ENCODE assay signal across 8 mouse cellular contexts in the genomic region with DNA sequence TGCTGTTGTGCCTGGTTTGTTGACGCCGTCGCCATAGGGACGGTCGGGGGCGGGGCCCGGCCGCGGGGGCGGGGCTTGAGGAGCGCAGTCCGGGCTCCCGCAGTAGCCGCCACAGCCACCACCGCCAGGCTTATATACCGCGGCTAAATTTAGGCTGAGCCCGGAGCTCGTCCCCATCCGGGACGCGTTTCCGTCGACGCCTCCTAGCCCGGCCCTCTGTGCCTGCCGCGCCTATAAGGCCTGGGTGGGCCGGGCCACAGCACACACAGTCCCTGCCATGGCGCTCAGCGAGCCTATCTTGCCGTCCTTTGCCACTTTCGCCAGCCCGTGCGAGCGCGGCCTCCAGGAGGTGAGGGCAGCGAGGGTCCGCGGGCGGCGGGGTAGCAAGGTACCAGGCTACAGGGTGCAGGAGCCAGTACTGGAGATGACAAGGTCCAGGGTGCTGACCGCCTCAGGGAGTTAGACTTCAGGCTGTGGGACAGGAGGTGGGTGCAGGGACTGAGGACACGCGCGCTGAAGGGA. TPM values are rescaled to one million over a fixed set of nuclear protein-coding genes. Genes with fewer than 3 reads are reported as not detected.
DNase-seq lines count a peak whose midpoint lies in the region; ATAC-seq lines count a peak whose summit lies in the region.

Klf2 (plus strand) TSS at position 233 of the 522 bp plus-strand sequence.

- WGBS in hindbrain, embryonic 14.5 days = under 1% methylated on average over 46 of the region's 46 CpGs

- no peaks in the 10 kb centered on the region for H3K9me3 ChIP-seq in hindbrain, embryonic 14.5 days (ENCODE audit: control insufficient read depth, low read length)

- peak; percentile 99 for DNase-seq in WW6 (ENCODE audit: low read depth, low spot score)
- DNase-seq in cerebellum, postnatal 36 days = peak; percentile 63 to 71
- DNase-seq in frontal cortex, postnatal 36 days (ENCODE audit: low spot score in 2 of 2) = peak; percentile 76 to 86
- DNase-seq in hindbrain, embryonic 14.5 days (ENCODE audit: low spot score) = peak; percentile 83
- peak; percentile 68 to 70 for DNase-seq in layer of hippocampus, postnatal 25 days (ENCODE audit: extremely low spot score in 1 of 2, low spot score in 1 of 2)
- peak; percentile 99 for DNase-seq in lung, postnatal 14 days
- DNase-seq in ovary, postnatal 36 days (ENCODE audit: low spot score) = peak; percentile 97
- peak; percentile 94 for DNase-seq in thymus, postnatal 14 days

- H3K27me3 ChIP-seq in hindbrain, embryonic 14.5 days (ENCODE audit: control insufficient read depth, insufficient read depth, low read length) = peaks cover 40% of the 10 kb centered on the region

- H3K9ac ChIP-seq in hindbrain, embryonic 14.5 days = peak within 1 kb of the TSS; percentile 48

- 0 out of 2 replicates have a peak, but pooled peaks cover 6% of the 10 kb centered on the region for H3K4me1 ChIP-seq in hindbrain, embryonic 14.5 days (replicated peaks; ENCODE audit: control insufficient read depth, insufficient read depth, low read length)

- H3K36me3 ChIP-seq in hindbrain, embryonic 14.5 days (replicated peaks; ENCODE audit: control insufficient read depth, insufficient read depth) = no peaks in the 10 kb centered on the region

- H3K4me2 ChIP-seq in hindbrain, embryonic 14.5 days (replicated peaks) = peak within 1 kb of the TSS; percentile 78

- no peak within 1 kb of the TSS for H3K27ac ChIP-seq in hindbrain, embryonic 14.5 days

- peak within 1 kb of the TSS; percentile 50 for H3K4me3 ChIP-seq in hindbrain, embryonic 14.5 days (replicated peaks; ENCODE audit: low read length)

- peak; percentile 92 for ATAC-seq in hindbrain, embryonic 14.5 days (ENCODE audit: low FRiP score)

RNA-seq across cellular contexts. Expression of gene Klf2, which starts in this region (rescaled TPM):
- polyA plus RNA-seq in hindbrain, embryonic 14.5 days (2014; fragmentation: Nextera tagmentation; extraction: Ambion mirVana) = 6.8 and 9.5 TPM in 2 replicates
- total RNA-seq in layer of hippocampus, postnatal 25 days (2021) = 10 to 100 TPM; 14.3 to 18.0 TPM
